Mouse (Mus musculus) spleen, adult 18-20 months (tissue): Measurements from ENCODE around the gene Nsg2.

Source experiments
- DNase-seq, 2 experiments: peaks; one replicate each; pipeline ENCODE4 v3.0.0; 2022; ENCODE audit warnings: mixed read lengths in 2 of 2

Nsg2 gene

GRCm38 (mm10) chr11:32087376-32087775 lies 87.1 kb downstream of the Nsg2 start:
- DNase-seq = no peak

- no peak for DNase-seq
These were observed 87.6 kb downstream of the Nsg2 start for GRCm38 (mm10) chr11:32087779-32088442.

- DNase-seq = no peak
These were observed 95.5 kb downstream of the Nsg2 start for GRCm38 (mm10) chr11:32095793-32096192.

- no peak for DNase-seq
These were observed 96.1 kb downstream of the Nsg2 start for GRCm38 (mm10) chr11:32096346-32096745.

GRCm38 (mm10) chr11:32101059-32101632 lies 100.9 kb downstream of the Nsg2 start:
- no peak for DNase-seq

GRCm38 (mm10) chr11:32102976-32103375 lies 102.7 kb downstream of the Nsg2 start:
- no peak for DNase-seq

GRCm38 (mm10) chr11:32104406-32105116 lies 104.3 kb downstream of the Nsg2 start:
- DNase-seq = no peak

GRCm38 (mm10) chr11:32105750-32106646 lies 105.7 kb downstream of the Nsg2 start:
- DNase-seq = no peak

GRCm38 (mm10) chr11:32106647-32106985 lies 106.4 kb downstream of the Nsg2 start:
- DNase-seq = no peak

GRCm38 (mm10) chr11:32108441-32108840 lies 108.2 kb downstream of the Nsg2 start:
- no peak for DNase-seq
